Mouse (Mus musculus): ENCODE measurements around the gene Snf8. TPM values are rescaled to one million over a fixed set of nuclear protein-coding genes. Genes with fewer than 3 reads are reported as not detected.

Snf8 gene
- polyA plus RNA-seq, 1 experiment from 2014 or later, result 89.8 TPM

DNA sequence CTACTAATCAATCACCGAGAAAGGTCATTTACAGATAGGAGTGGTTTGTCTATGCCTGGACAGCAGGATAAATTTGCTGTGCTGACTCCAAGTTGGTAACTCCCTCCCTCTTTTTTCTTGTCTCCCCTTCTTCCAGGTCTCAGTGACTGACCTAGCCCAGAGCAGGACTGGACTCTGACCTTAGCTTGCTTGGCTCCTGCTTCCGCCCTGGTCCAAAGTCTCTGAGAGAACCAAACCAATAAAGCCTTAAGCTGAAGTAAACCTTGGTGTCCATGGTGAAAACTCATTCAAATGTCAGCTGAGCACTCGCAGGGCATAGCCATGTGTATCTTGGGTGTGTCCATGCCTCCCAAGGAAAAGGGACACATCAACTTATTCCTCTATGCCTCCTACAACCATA, 4.1 kb upstream of the Snf8 start:
- no peak for ATAC-seq (ENCODE audit: insufficient number of reproducible peaks, insufficient read depth, low FRiP score, low TSS enrichment, low read depth)
- Histone ChIP-seq H3K36me3 (no peaks in the 10 kb centered on the region), H3K9me3 (no peaks in the 10 kb centered on the region), H3K9ac (replicated peaks) (no peak overlapping the region), H3K27ac (no peak overlapping the region), H3K4me1 (replicated peaks) (peaks cover 4% of the 10 kb centered on the region), H3K4me3 (replicated peaks) (no peak overlapping the region), H3K4me2 (no peak overlapping the region), H3K27me3 (no peaks in the 10 kb centered on the region; the same call in 1 of the 2 replicates)
- 84% methylated on average over 3 of the region's 3 CpGs for WGBS

DNA sequence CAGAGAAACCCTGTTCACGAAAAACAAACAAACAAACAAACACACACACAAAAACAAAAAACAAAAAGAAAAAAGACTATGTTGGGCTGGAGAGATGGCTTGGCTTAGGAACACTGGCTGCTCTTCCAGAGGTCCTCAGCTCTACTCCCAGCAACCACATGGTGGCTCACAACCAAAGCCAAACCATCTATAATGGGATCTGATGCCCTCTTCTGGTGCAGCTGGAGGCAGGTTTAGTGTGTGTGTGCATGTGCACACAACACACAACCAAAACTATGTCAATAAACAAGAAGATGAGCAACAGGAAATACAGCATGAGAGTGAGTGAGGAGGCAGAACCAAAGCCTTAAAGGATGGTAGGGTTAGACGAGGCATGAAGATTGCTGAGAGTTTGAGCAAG, 3.0 kb upstream of the Snf8 start:
- WGBS, result 83% methylated on average over 2 of the region's 2 CpGs
- no peak overlapping the region for H3K9ac ChIP-seq (replicated peaks)

DNA sequence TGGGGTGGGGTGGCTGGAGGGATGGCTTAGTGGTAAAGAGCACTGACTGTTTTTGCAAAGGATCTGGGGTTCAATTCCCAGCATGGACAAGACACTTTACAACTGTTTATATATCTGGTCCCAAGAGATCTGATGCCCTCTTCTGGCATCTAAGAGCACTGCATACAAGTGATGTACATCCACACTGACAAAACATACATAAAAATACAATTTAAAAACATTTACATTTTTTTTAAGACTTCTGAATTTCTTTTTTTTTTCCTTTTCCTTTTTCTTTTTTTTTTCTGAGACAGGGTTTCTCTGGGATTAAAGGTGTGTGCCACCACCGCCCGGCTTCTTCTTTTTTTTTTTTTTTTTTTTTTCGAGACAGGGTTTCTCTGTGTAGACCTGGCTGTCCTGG, 1.4 kb upstream of the Snf8 start:
- Histone ChIP-seq H3K9ac (replicated peaks) (no peak overlapping the region), H3K27ac (no peak overlapping the region), H3K4me2 (no peak overlapping the region), H3K9me3 (no peaks in the 10 kb centered on the region), H3K36me3 (no peaks in the 10 kb centered on the region), H3K4me1 (replicated peaks) (peaks cover 7% of the 10 kb centered on the region), H3K4me3 (replicated peaks) (no peak overlapping the region), H3K27me3 (no peaks in the 10 kb centered on the region; the same call in 1 of the 2 replicates)
- 95% methylated on average over 3 of the region's 3 CpGs for WGBS
- ATAC-seq (ENCODE audit: insufficient number of reproducible peaks, insufficient read depth, low FRiP score, low TSS enrichment, low read depth), result no peak

More for the DNA sequence above, 3.0 kb upstream of the Snf8 start:
- Histone ChIP-seq H3K4me3 (replicated peaks) (no peak overlapping the region), H3K27me3 (no peaks in the 10 kb centered on the region; the same call in 1 of the 2 replicates), H3K9me3 (no peaks in the 10 kb centered on the region), H3K27ac (no peak overlapping the region), H3K4me2 (no peak overlapping the region), H3K36me3 (no peaks in the 10 kb centered on the region), H3K4me1 (replicated peaks) (peaks cover 7% of the 10 kb centered on the region)
- no peak for ATAC-seq (ENCODE audit: insufficient number of reproducible peaks, insufficient read depth, low FRiP score, low TSS enrichment, low read depth)

DNA sequence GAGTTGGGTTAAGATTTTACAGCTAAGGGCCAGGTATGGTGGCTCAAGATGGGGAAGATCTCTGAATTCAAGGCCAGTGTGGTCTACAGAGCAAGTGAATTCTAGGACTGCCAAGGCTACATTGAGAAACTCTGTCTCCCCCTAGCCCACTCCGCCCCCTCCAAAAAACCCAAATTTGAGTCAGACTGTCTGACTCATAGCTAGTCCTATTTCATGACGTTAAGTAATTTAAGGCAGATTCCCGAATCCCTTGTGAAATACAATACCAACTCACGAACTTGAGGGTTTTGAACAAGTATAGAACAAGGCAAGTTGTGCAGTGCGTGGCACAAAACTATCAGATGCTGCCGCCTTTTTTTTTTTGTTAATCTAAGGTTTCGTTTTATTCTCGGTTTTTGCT, 569 bp upstream of the Snf8 start:
- Histone ChIP-seq H3K4me3 (replicated peaks) (peak overlapping the region; percentile 81), H3K9ac (replicated peaks) (no peak overlapping the region; the same call in 1 of the 2 replicates), H3K4me2 (peak overlapping the region; percentile 90), H3K9me3 (no peaks in the 10 kb centered on the region), H3K27ac (no peak overlapping the region), H3K27me3 (no peaks in the 10 kb centered on the region; the same call in 1 of the 2 replicates), H3K4me1 (replicated peaks) (peaks cover 7% of the 10 kb centered on the region), H3K36me3 (peaks cover 7% of the 10 kb centered on the region; the same call in 1 of the 2 replicates)
- 46% methylated on average over 8 of the region's 8 CpGs for WGBS
- no peak for ATAC-seq (ENCODE audit: insufficient number of reproducible peaks, insufficient read depth, low FRiP score, low TSS enrichment, low read depth)

DNA sequence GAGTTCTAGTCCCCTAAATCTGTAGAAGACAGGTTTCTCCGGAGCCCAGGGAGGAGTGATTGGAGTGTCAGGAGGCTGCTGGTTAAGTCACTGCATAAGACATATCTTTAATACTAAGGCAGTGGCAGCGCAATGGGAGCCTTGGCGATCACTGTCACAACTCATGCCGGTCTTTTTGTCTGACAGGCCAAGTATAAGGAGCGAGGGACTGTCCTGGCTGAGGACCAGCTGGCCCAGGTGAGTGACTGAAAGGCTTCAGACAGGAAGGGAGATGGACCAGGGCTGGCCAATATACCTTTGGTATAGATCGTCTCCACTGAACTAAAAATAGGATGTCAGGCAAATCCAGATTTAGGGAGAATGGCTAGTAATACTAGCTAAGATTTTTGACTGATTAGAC, 448 bp downstream of the Snf8 start:
- Histone ChIP-seq H3K4me1 (replicated peaks) (peaks cover 7% of the 10 kb centered on the region), H3K27me3 (no peaks in the 10 kb centered on the region; the same call in 1 of the 2 replicates), H3K9ac (replicated peaks) (peak overlapping the region; percentile 70), H3K36me3 (peaks cover 11% of the 10 kb centered on the region; the same call in 1 of the 2 replicates), H3K4me2 (peak overlapping the region; percentile 90), H3K4me3 (replicated peaks) (peak overlapping the region; percentile 81), H3K9me3 (no peaks in the 10 kb centered on the region), H3K27ac (no peak overlapping the region)
- WGBS, result 10% methylated on average over 6 of the region's 6 CpGs
- no peak for ATAC-seq (ENCODE audit: insufficient number of reproducible peaks, insufficient read depth, low FRiP score, low TSS enrichment, low read depth)

DNA sequence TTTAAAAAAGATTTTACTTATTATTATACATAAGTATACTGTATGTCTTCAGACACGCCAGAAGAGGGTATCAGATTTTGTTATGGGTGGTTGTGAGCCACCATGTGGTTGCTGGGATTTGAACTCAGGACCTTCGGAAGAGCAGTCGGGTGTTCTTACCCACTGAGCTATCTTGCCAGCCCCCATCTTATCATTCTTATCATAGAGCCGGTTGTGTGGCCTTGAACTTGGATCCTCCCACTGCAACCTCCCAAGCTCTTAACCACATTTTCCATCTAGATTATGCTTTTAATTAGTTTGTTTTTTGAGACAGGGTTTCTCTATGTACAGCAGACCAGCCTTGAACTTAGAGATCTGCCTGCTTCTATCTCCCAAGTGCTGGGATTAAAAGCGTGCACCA, 2.8 kb downstream of the Snf8 start:
- H3K9me3 ChIP-seq, result no peaks in the 10 kb centered on the region
- H3K9ac ChIP-seq (replicated peaks), result no peak overlapping the region
- no peaks in the 10 kb centered on the region for H3K27me3 ChIP-seq
- H3K4me3 ChIP-seq (replicated peaks), result no peak overlapping the region
- no peak overlapping the region for H3K27ac ChIP-seq
- peaks cover 7% of the 10 kb centered on the region for H3K4me1 ChIP-seq (replicated peaks)
- no peak for ATAC-seq (ENCODE audit: insufficient number of reproducible peaks, insufficient read depth, low FRiP score, low TSS enrichment, low read depth)
- peaks cover 27% of the 10 kb centered on the region for H3K36me3 ChIP-seq
- 92% methylated on average over 5 of the region's 5 CpGs for WGBS
- H3K4me2 ChIP-seq, result no peak overlapping the region

DNA sequence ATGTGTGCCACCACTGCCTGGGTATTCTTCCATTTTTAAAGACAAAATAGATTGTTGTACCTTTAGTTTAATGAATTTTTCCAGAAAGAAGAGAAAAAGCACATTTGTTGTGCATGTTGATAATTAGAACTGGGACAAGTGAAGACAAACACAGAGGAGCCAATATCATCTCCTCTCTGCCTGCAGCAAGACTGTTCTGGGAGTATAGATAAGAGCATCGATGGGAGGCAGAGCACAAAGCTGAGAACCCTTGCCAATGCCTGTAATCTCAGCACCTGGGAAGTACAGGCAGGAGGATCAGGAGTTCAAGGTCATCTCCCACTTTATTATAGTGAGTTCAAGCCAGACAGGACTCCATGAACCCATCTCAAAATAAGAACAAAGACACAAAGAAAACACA, 3.9 kb downstream of the Snf8 start:
- Histone ChIP-seq H3K4me3 (replicated peaks) (no peak overlapping the region), H3K27ac (no peak overlapping the region), H3K4me1 (replicated peaks) (peaks cover 7% of the 10 kb centered on the region), H3K9me3 (no peaks in the 10 kb centered on the region), H3K27me3 (no peaks in the 10 kb centered on the region), H3K9ac (replicated peaks) (no peak overlapping the region), H3K4me2 (no peak overlapping the region), H3K36me3 (peaks cover 32% of the 10 kb centered on the region)
- WGBS, result 94% methylated on average over 1 of the region's 1 CpGs
- no peak for ATAC-seq (ENCODE audit: insufficient number of reproducible peaks, insufficient read depth, low FRiP score, low TSS enrichment, low read depth)

DNA sequence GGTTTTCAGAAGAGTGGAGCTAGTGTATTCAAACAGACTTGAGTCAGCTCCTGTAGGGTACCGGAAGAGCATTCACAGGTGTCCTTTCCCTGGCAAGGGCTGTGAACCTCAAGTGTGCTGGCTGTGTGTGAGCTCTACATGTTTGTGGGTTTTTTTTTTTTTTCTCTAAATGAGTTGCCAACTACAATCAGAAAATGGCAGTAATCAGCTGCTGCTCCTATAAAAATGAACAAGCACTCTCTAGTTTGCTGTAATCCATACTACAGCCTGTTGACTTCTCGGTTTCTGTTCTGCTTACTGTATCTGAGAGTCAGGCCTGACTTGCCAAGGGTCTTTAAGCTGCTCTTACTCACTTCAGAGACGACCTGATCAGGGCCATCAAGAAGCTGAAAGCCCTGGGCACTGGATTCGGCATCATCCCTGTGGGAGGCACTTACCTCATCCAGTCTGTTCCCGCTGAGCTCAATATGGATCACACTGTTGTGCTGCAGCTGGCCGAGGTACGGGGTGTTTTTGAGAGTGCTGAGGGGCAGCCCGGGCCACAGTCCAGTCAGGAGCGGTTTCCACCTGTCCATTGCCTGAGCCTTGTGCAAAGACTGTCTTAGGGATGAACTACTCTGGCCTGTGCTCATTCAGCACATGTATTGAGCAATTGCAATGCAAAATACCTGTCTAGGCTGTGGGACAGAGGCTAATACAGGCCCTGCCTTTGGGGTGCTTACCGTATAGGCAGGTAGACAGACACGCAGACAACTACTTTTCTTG, 10.3 kb downstream of the Snf8 start:
- WGBS, result 88% methylated on average over 11 of the region's 11 CpGs
- H3K4me2 ChIP-seq, result no peak overlapping the region
- no peak overlapping the region for H3K4me3 ChIP-seq (replicated peaks)
- no peaks in the 10 kb centered on the region for H3K9me3 ChIP-seq
- no peaks in the 10 kb centered on the region for H3K4me1 ChIP-seq (replicated peaks)
- H3K36me3 ChIP-seq, result peaks cover 71% of the 10 kb centered on the region
- no peaks in the 10 kb centered on the region for H3K27me3 ChIP-seq
- no peak overlapping the region for H3K27ac ChIP-seq
- no peak overlapping the region for H3K9ac ChIP-seq (replicated peaks)
- no peak for ATAC-seq (ENCODE audit: insufficient number of reproducible peaks, insufficient read depth, low FRiP score, low TSS enrichment, low read depth)

DNA sequence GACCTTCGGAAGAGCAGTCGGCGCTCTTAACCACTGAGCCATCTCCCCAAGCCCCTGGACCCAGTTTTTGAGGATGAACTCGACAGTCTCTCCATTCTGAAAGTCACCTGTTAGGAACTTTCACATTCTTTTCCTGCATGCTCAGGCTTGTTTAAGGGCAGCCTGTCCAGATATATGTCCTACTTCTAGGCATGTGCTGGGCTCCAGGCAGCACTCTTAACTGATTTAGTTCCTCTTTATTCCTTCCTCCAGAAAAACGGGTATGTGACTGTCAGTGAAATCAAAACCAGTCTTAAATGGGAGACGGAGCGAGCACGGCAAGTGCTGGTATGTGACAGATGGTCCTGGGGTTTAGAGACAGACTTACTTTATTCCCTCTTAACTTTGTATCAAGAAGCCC, 11.3 kb downstream of the Snf8 start:
- 77% methylated on average over 8 of the region's 8 CpGs for WGBS
- no peaks in the 10 kb centered on the region for H3K9me3 ChIP-seq
- no peaks in the 10 kb centered on the region for H3K27me3 ChIP-seq
- H3K4me2 ChIP-seq, result no peak overlapping the region
- H3K4me3 ChIP-seq (replicated peaks), result no peak overlapping the region
- ATAC-seq (ENCODE audit: insufficient number of reproducible peaks, insufficient read depth, low FRiP score, low TSS enrichment, low read depth), result no peak
- peaks cover 77% of the 10 kb centered on the region for H3K36me3 ChIP-seq
- H3K27ac ChIP-seq, result no peak overlapping the region
- H3K4me1 ChIP-seq (replicated peaks), result no peaks in the 10 kb centered on the region
- no peak overlapping the region for H3K9ac ChIP-seq (replicated peaks)

DNA sequence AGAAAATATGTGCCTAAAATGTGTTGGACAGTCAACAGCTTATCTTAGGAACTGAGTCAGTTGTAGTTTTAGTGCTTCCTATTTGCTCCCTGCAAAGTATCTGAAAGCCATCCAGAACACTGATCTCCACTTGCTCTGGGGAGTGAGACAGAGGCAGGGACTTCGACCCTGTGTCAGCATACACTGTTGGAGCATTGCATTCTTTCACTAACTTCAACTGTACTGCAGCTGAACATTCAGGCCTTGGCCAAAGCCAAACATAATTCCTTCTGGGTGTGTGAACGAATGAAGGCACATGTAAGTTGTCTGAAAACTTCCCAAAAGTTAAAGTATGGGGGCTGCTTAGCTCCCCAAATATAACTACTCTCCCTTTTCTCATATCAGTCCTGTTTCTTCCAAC, 12.1 kb downstream of the Snf8 start:
- Histone ChIP-seq H3K36me3 (peaks cover 81% of the 10 kb centered on the region), H3K9me3 (no peaks in the 10 kb centered on the region)

DNA sequence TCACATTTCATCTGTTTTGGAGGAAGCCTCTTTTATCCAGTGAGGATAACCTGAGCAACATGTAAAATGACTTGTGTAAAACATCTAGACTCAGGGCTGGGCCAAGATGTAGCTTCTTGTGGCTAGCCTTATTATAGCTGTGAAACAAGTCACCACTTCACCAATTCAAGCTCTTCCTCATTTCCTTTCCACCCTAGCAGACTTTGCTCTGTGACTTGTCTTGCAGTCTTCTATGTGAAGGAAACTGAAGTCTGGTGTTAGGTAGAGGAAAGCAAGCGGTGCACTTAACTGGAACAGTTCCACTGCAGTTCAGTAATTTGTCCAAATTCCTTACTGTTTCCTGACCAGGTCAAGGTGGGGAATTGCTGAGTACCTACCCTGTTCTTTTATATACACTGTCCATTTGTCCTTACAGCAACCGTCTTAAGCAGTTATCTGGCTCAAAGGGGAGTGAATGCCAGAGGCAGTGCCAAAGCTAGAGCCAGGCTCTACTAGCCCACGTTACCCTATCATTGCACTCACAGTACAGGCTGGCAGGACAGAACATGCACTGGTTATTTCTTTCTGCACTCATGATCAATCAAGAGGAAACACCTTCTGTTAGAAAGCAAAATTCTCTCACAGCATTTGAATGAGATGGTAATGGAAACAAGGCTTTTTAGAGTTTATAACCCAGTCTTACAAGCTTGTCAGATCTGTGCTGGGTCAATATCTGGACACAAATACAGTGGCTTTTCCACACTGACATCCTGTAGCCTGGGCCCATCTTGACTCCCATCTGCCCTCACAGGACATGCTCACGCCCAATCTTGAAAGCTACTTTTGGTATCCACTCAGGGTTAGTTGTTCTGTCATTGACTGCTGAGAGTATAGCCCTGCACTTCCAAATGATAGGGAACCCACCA, 13.0 kb downstream of the Snf8 start:
- Histone ChIP-seq H3K27me3 (no peaks in the 10 kb centered on the region), H3K4me2 (no peak overlapping the region), H3K27ac (no peak overlapping the region), H3K4me1 (replicated peaks) (no peaks in the 10 kb centered on the region), H3K9me3 (no peaks in the 10 kb centered on the region), H3K36me3 (peaks cover 81% of the 10 kb centered on the region), H3K9ac (replicated peaks) (no peak overlapping the region), H3K4me3 (replicated peaks) (no peak overlapping the region)
- no peak for ATAC-seq (ENCODE audit: insufficient number of reproducible peaks, insufficient read depth, low FRiP score, low TSS enrichment, low read depth)
- WGBS, result 87% methylated on average over 4 of the region's 4 CpGs

More for the DNA sequence above, 12.1 kb downstream of the Snf8 start:
- H3K9ac ChIP-seq (replicated peaks), result no peak overlapping the region
- no peak overlapping the region for H3K27ac ChIP-seq
- 83% methylated on average over 2 of the region's 2 CpGs for WGBS
- no peaks in the 10 kb centered on the region for H3K27me3 ChIP-seq
- no peak overlapping the region for H3K4me2 ChIP-seq
- no peaks in the 10 kb centered on the region for H3K4me1 ChIP-seq (replicated peaks)
- no peak for ATAC-seq (ENCODE audit: insufficient number of reproducible peaks, insufficient read depth, low FRiP score, low TSS enrichment, low read depth)
- no peak overlapping the region for H3K4me3 ChIP-seq (replicated peaks)
